Mouse (Mus musculus) lung, postnatal 0 days (tissue): ENCODE results near the gene Dnph1. TPM values are rescaled to one million over a fixed set of nuclear protein-coding genes. Genes with fewer than 3 reads are reported as not detected.

Source experiments
- ATAC-seq: fragments of 200-750 bp; cut with Nextera tagmentation; 2 replicates; pipeline ENCODE4 v1.8.0; 2017; ENCODE audit warnings: moderate library complexity
- DNase-seq: peaks from one replicate; pipeline ENCODE4 v3.0.0-alpha.2; 2016; ENCODE audit warnings: low spot score
- H3K27ac ChIP-seq: fragments of 300-500 bp; sonication (generic); 2 replicates; pipeline ENCODE4 v1.5.1; 2014; ENCODE audit warnings: antibody characterized with exemption, mild to moderate bottlenecking, low read length, mixed read lengths
- H3K27me3 ChIP-seq: fragments of 300-500 bp; sonication (generic); replicated peaks from 2 replicates; pipeline ENCODE4 v1.6.1; 2014; ENCODE audit warnings: low read length, mixed read lengths; ENCODE audit not compliant: insufficient read depth
- H3K36me3 ChIP-seq: fragments of 300-500 bp; sonication (generic); 2 replicates; pipeline ENCODE4 v1.6.1; 2014; ENCODE audit warnings: low read length, mixed read lengths; ENCODE audit not compliant: insufficient read depth
- H3K4me1 ChIP-seq: fragments of 300-500 bp; sonication (generic); 2 replicates; pipeline ENCODE4 v1.6.1; 2014; ENCODE audit warnings: antibody characterized with exemption, low read depth, low read length, mixed read lengths; ENCODE audit not compliant: insufficient read depth
- H3K4me2 ChIP-seq: fragments of 300-500 bp; sonication (generic); replicated peaks from 2 replicates; pipeline ENCODE4 v1.6.1; 2014; ENCODE audit warnings: low read depth, mild to moderate bottlenecking, low read length, moderate library complexity, mixed read lengths
- H3K4me3 ChIP-seq: fragments of 300-500 bp; sonication (generic); 2 replicates; pipeline ENCODE4 v1.5.1; 2014; ENCODE audit warnings: low read depth, low read length
- H3K9ac ChIP-seq: fragments of 300-500 bp; sonication (generic); replicated peaks from 2 replicates; pipeline ENCODE4 v1.6.1; 2014; ENCODE audit warnings: low read depth, mild to moderate bottlenecking
- H3K9me3 ChIP-seq: fragments of 300-500 bp; sonication (generic); 2 replicates; pipeline ENCODE4 v1.6.1; 2016; ENCODE audit warnings: low read length, mixed read lengths
- CTCF ChIP-seq: IDR thresholded peaks from 2 replicates; pipeline ENCODE4 v1.5.1; 2016; ENCODE audit warnings: antibody characterized with exemption, mild to moderate bottlenecking
- EP300 ChIP-seq: IDR thresholded peaks from 2 replicates; pipeline ENCODE4 v1.6.1; 2016; ENCODE audit warnings: antibody characterized with exemption, mild to moderate bottlenecking, control low read depth
- WGBS: fragments of 180-500 bp; shearing (Covaris S2); extraction: QIAGEN DNeasy Blood & Tissue Kit; methylation state at CpG from one replicate; pipeline ENCODE4 v1.1.7; 2014; 5-methylcytosine and 5-hydroxymethylcytosine counted together
- polyA plus RNA-seq: library from polyadenylated mRNA; unstranded; fragments of >200 nt; fragmentation: Nextera tagmentation; extraction: Ambion mirVana; gene quantifications from 2 replicates; pipeline ENCODE4 v1.2.1, GENCODE M21; 2015

The Dnph1 gene
- polyA plus RNA-seq: 2.8 and 4.2 TPM in 2 replicates

DNA sequence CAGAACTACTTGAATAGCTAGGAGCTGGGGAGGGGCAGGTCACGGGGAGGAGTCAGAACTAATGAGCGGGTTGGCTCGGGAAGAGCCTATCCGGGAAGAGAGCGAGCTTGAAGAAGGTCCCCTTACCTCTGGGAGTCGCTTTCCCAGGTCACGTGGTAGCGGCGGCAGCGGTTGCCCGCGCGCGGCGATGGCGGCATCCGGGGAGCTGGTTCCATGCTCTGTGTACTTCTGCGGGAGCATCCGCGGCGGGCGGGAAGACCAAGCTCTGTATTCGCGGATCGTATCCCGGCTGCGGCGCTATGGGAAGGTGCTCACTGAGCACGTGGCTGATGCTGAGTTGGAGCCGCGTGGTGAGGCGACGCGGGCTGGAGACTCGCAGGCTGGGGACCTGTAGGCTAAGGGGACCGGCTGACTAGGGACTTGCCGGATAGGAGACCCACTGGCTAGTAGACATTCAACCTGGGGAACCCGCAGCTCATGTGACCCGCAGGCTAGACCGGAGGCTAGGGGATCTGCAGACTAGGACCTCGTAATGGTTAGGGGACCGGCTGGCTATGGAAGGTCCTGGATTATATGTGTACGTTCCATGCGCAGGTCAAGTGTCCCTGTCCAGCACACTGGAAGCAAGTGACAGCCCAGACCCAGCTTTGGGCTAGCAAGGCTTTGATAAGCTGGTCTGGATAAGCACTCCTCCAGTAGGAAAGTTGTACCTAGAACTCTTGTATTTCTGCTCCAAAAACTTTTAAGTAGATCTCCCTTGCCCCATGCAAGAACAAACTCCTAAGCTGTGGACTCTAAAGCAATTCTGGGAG, at the start of gene Dnph1:
Gene Dnph1 (plus strand): TSS at position 89 of the 812 bp plus-strand sequence.
- H3K9ac ChIP-seq: no peak within 1 kb of the TSS
- H3K4me1 ChIP-seq: no peaks in the 10 kb centered on the region
- peak within 1 kb of the TSS; percentile 29 for H3K4me3 ChIP-seq
- peak; percentile 91 for DNase-seq
- peak within 1 kb of the TSS; percentile 68 for H3K4me2 ChIP-seq
- no peaks in the 10 kb centered on the region for H3K9me3 ChIP-seq
- peak; percentile 97 for ATAC-seq
- TF ChIP-seq EP300 (no peak), CTCF (no peak)
- no peaks in the 10 kb centered on the region for H3K36me3 ChIP-seq
- WGBS: under 1% methylated on average over 44 of the region's 44 CpGs
- no peaks in the 10 kb centered on the region for H3K27me3 ChIP-seq
- H3K27ac ChIP-seq: no peak within 1 kb of the TSS

DNA sequence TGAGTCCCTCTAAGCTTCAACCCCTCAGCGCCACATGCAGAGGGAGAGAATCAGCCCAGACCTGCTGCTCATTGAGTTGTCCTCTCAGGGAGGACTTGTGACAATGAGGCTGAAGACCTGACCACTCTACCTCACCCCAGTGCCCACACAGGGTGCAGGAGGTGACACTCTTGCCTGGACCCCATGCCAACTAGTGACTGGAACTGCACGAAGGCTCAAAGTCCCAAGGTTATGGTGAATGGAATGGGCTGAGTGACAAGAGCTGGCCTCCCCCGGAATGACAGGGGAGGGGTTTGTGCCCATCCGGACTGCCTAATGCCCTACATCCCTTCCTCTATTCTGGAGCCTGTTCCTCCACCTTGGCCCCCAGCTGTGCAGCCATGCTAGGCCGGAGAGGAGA, 43.8 kb upstream of the Dnph1 start:
- 46% methylated on average over 5 of the region's 5 CpGs for WGBS
- ATAC-seq (no peak), DNase-seq (no peak)
- H3K36me3 ChIP-seq: no peaks in the 10 kb centered on the region
- H3K4me2 ChIP-seq: no peak overlapping the region
- no peaks in the 10 kb centered on the region for H3K9me3 ChIP-seq
- peaks cover 7% of the 10 kb centered on the region; the same call in 1 of the 2 replicates for H3K4me1 ChIP-seq
- H3K27me3 ChIP-seq: peaks cover 19% of the 10 kb centered on the region; the same call in 1 of the 2 replicates
- H3K9ac ChIP-seq: no peak overlapping the region
- H3K4me3 ChIP-seq: no peak overlapping the region
- no peak overlapping the region for H3K27ac ChIP-seq
- TF ChIP-seq CTCF (no peak), EP300 (no peak)

DNA sequence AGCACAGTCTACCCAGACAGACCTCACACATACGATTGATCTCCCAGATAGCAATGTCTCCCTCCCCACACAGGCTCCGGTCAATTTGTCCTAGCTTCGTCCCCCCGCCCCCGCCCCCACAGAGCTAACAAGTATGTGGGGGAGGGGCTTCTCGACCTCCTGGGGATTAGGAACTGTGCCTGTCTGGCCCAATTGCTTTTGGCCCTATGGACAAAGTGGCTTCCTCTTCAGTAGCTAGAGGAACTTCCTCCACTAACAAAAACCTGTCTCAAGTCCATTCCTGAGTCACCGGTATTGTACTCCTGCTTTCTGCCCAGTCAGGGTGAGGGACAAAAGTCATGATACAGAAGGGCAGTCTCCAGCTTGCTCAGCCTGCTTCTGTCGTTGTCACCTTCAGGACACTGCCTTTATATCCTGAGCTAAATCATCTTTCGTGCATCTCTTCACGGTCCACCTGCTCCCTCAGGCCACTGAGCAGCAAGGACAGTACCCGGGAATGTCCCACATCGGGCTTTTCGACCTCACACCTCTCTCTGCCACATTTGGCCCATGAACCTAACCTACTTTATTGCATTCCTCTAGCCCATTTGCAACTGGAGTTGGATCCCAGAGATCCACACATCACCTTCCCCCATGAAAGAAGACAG, 43.1 kb upstream of the Dnph1 start:
- WGBS: 12% methylated on average over 13 of the region's 13 CpGs
- Histone ChIP-seq H3K27me3 (peaks cover 19% of the 10 kb centered on the region; the same call in 1 of the 2 replicates), H3K36me3 (no peaks in the 10 kb centered on the region), H3K9ac (no peak overlapping the region), H3K27ac (no peak overlapping the region), H3K4me1 (peaks cover 7% of the 10 kb centered on the region; the same call in 1 of the 2 replicates), H3K4me2 (no peak overlapping the region), H3K4me3 (no peak overlapping the region), H3K9me3 (no peaks in the 10 kb centered on the region)
- ATAC-seq (no peak), DNase-seq (no peak)
- TF ChIP-seq CTCF: no peak
- no peak for TF ChIP-seq EP300

DNA sequence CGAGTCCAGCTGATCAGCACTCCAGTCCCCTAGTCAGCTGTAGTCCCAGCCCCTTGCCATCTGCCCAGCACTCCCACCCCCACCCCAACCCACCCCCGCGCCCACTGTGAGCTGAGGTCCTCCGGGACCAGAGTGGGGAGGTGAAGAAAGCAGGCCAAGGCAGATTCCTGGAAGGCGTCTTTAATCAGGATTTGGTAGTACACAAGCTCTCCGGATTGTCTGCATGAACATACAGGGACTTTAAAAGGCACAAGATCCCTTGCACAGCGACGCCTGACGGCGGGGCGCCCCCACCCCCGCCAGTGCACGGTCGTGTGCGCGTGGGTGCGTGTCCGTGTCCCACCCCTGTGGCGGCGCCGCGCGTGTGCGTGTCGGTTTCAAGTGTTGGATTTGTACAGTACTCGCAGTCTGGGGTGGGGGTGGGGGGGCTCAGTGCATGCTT, 42.5 kb upstream of the Dnph1 start:
- no peak for DNase-seq
- Histone ChIP-seq H3K27me3 (peaks cover 25% of the 10 kb centered on the region; the same call in 1 of the 2 replicates), H3K36me3 (no peaks in the 10 kb centered on the region), H3K9me3 (no peaks in the 10 kb centered on the region), H3K4me2 (peak overlapping the region; percentile 66), H3K9ac (no peak overlapping the region), H3K4me1 (peaks cover 7% of the 10 kb centered on the region; the same call in 1 of the 2 replicates), H3K27ac (no peak overlapping the region), H3K4me3 (peak overlapping the region; percentile 19; the same call in 1 of the 2 replicates)
- ATAC-seq: no peak
- TF ChIP-seq EP300: no peak
- peak; percentile 44 for TF ChIP-seq CTCF
- WGBS: 0% methylated on average over 25 of the region's 26 CpGs

DNA sequence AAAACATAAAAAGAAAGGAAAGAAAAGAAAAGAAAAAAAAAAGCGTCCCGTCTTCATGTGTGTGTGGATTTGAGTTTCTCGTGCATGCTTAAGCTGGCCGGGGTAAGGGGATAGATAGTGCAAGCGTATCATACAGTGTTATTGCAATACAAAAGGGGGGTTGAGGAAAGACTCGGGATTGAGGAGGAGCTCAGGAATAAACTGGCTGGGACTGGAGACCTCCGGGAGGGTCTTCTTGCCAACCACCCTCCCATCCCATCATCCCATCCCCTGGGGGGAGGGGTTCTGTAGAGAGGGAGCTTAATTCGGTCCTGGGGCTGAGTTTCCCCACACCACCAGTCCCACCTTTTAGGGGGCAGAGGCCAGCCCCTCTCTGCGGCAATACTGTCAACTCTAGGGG, 42.0 kb upstream of the Dnph1 start:
- TF ChIP-seq CTCF (no peak), EP300 (no peak)
- Histone ChIP-seq H3K27ac (no peak overlapping the region), H3K4me1 (peaks cover 7% of the 10 kb centered on the region; the same call in 1 of the 2 replicates), H3K36me3 (no peaks in the 10 kb centered on the region), H3K27me3 (peaks cover 29% of the 10 kb centered on the region; the same call in 1 of the 2 replicates), H3K4me2 (peak overlapping the region; percentile 66), H3K9me3 (no peaks in the 10 kb centered on the region), H3K4me3 (peak overlapping the region; percentile 35; the same call in 1 of the 2 replicates), H3K9ac (no peak overlapping the region)
- WGBS: 2% methylated on average over 9 of the region's 9 CpGs
- DNase-seq (no peak), ATAC-seq (no peak)

DNA sequence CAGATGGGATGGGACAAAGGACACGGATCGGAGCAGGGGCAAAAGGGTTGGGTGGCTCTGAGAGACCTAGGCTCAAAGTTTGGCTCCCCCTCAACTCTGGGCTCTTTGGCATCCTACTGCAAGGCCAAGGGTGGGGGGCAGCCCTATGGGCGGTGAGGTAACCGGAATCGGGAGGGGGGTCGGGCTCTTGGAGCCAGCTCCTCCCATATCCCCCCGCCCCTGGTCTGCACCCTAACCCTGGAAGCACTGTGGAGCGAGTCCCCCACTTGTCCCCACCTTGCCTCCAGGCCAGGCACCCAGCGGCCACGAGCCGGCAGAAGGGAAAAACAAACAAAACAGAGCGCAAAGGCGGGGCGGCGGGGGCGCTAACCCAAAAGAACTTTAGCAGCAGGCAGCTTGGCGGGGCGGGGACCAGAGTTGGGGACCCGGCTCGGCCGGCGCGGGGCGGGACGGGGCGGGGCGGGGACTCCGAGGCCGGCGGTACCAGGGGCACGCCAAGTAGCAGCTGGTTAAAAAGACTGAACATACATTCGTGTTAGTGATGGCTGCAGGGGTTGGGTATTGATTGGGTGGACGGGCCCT, 41.3 kb upstream of the Dnph1 start:
- Histone ChIP-seq H3K4me1 (peaks cover 7% of the 10 kb centered on the region; the same call in 1 of the 2 replicates), H3K9me3 (no peaks in the 10 kb centered on the region), H3K36me3 (no peaks in the 10 kb centered on the region), H3K27me3 (peaks cover 33% of the 10 kb centered on the region), H3K9ac (no peak overlapping the region), H3K27ac (no peak overlapping the region), H3K4me2 (peak overlapping the region; percentile 66), H3K4me3 (peak overlapping the region; percentile 35)
- 1% methylated on average over 29 of the region's 33 CpGs for WGBS
- 0 out of 2 replicates have a peak, but pooled peaks have one; percentile 41 for ATAC-seq
- DNase-seq: peak; percentile 39
- TF ChIP-seq CTCF: no peak
- TF ChIP-seq EP300: no peak
